Mouse (Mus musculus) heart, postnatal 0 days (tissue): ENCODE results near the gene Tcf3.
A peak's percentile ranks its signal among the peaks of the same experiment; 100 is the strongest.

Experiments
- CTCF ChIP-seq: IDR thresholded peaks from 2 replicates; pipeline ENCODE4 v1.5.1; 2016; ENCODE audit warnings: antibody characterized with exemption, control low read depth, low read depth
- EP300 ChIP-seq: IDR thresholded peaks from 2 replicates; pipeline ENCODE4 v1.6.1; 2016; ENCODE audit warnings: antibody characterized with exemption, low read depth

- peak; percentile 62 for TF ChIP-seq CTCF
- TF ChIP-seq EP300: no peak
Measured at GRCm38 (mm10) chr10:80374063-80374462, 59.4 kb downstream of the Tcf3 start.
